Mouse (Mus musculus) CH12.LX (cell line): ENCODE data around the gene Pik3c2b. TPM values are rescaled to one million over a fixed set of nuclear protein-coding genes. Genes with fewer than 3 reads are reported as not detected.

Experiments
- DNase-seq: peaks from one replicate; pipeline ENCODE4 v3.0.0-alpha.2; 2013; ENCODE audit errors: extremely low read depth
- H3K27ac ChIP-seq: 2 replicates; pipeline ENCODE4 v1.5.1; 2012; ENCODE audit warnings: low read depth, mild to moderate bottlenecking, control low read depth, moderate library complexity; ENCODE audit not compliant: insufficient read depth
- H3K27me3 ChIP-seq: replicated peaks from 2 replicates; pipeline ENCODE3; 2012; ENCODE audit warnings: inconsistent platforms
- H3K36me3 ChIP-seq, 2 experiments: replicated peaks in 1 of 2; 2 replicates each; pipeline versions ENCODE3 to v1.6.1; 2012; ENCODE audit warnings: inconsistent platforms in 1 of 2, low read length in 1 of 2, mild to moderate bottlenecking in 1 of 2, mixed read lengths in 1 of 2, moderate library complexity in 1 of 2; ENCODE audit not compliant: control insufficient read depth in 1 of 2, insufficient read depth in 1 of 2
- H3K4me1 ChIP-seq, 2 experiments: 2 replicates each; pipeline ENCODE4 v1.6.1; 2012; ENCODE audit warnings: inconsistent platforms in 1 of 2, moderate library complexity in 1 of 2; ENCODE audit not compliant: insufficient read depth in 2 of 2, control insufficient read depth in 1 of 2
- H3K4me2 ChIP-seq: 2 replicates; pipeline ENCODE4 v1.6.1; 2012; ENCODE audit warnings: low read depth, mild to moderate bottlenecking, control low read depth; ENCODE audit not compliant: poor library complexity, insufficient read depth, severe bottlenecking
- H3K4me3 ChIP-seq, 3 experiments: fragments of 150-350 bp in 1 of 3; sonication (generic) in 1 of 3; replicated peaks in 1 of 3; 2 replicates each; pipeline versions ENCODE3 to v1.5.1; 2011 to 2012; ENCODE audit warnings: low read depth in 2 of 3, low read length in 2 of 3, mild to moderate bottlenecking in 2 of 3, moderate library complexity in 2 of 3, control low read depth in 1 of 3, improper control_type of control experiment in 1 of 3, inconsistent platforms in 1 of 3, mixed read lengths in 1 of 3; ENCODE audit not compliant: poor library complexity in 1 of 3
- H3K79me2 ChIP-seq: replicated peaks from 2 replicates; pipeline ENCODE4 v1.6.1; 2012; ENCODE audit warnings: mild to moderate bottlenecking, moderate library complexity; ENCODE audit not compliant: control insufficient read depth, poor library complexity, insufficient read depth, severe bottlenecking; ENCODE audit errors: extremely low read depth
- H3K9ac ChIP-seq: 2 replicates; pipeline ENCODE4 v1.6.1; 2012; ENCODE audit warnings: low read depth, mild to moderate bottlenecking, control low read depth, moderate library complexity; ENCODE audit not compliant: insufficient read depth
- H3K9me3 ChIP-seq: replicated peaks from 2 replicates; pipeline ENCODE3; 2012; ENCODE audit warnings: low read length, inconsistent platforms, mixed read lengths
- BHLHE40 ChIP-seq: IDR thresholded peaks from 2 replicates; pipeline ENCODE4 v1.6.1; 2011; ENCODE audit warnings: mild to moderate bottlenecking, low read depth, low read length, improper control_type of control experiment
- CHD1 ChIP-seq: IDR thresholded peaks from 2 replicates; pipeline ENCODE4 v1.6.1; 2012; ENCODE audit warnings: low read depth, low read length, improper control_type of control experiment, inconsistent platforms
- CHD2 ChIP-seq: IDR thresholded peaks from 2 replicates; pipeline ENCODE4 v1.6.1; 2011; ENCODE audit warnings: low read length, improper control_type of control experiment
- CTCF ChIP-seq, 2 experiments: IDR thresholded peaks in 1 of 2; conservative IDR thresholded peaks in 1 of 2; 2 replicates each; pipeline ENCODE4 v1.5.1; 2011 to 2012; ENCODE audit warnings: low read depth in 2 of 2, low read length in 2 of 2, improper control_type of control experiment in 1 of 2, inconsistent platforms in 1 of 2, mild to moderate bottlenecking in 1 of 2, moderate library complexity in 1 of 2
- E2F4 ChIP-seq: IDR thresholded peaks from 2 replicates; pipeline ENCODE4 v1.6.1; 2011; ENCODE audit warnings: low read depth, low read length, improper control_type of control experiment; ENCODE audit not compliant: insufficient replicate concordance
- ELF1 ChIP-seq: IDR thresholded peaks from 2 replicates; pipeline ENCODE4 v1.6.1; 2014; ENCODE audit warnings: low read depth, mild to moderate bottlenecking, inconsistent platforms, low read length, improper control_type of control experiment
- EP300 ChIP-seq: IDR thresholded peaks from 2 replicates; pipeline ENCODE4 v1.6.1; 2011; ENCODE audit warnings: low read length, improper control_type of control experiment
- ETS1 ChIP-seq: conservative IDR thresholded peaks from 2 replicates; pipeline ENCODE4 v1.6.1; 2012; ENCODE audit warnings: low read depth, mild to moderate bottlenecking, inconsistent platforms, low read length, improper control_type of control experiment, moderate library complexity
- JUND ChIP-seq: conservative IDR thresholded peaks from 2 replicates; pipeline ENCODE4 v1.6.1; 2011; ENCODE audit warnings: low read depth, low read length, improper control_type of control experiment
- MAFK ChIP-seq: IDR thresholded peaks from 2 replicates; pipeline ENCODE4 v1.6.1; 2011; ENCODE audit warnings: low read length, improper control_type of control experiment; ENCODE audit not compliant: insufficient replicate concordance
- MAX ChIP-seq: IDR thresholded peaks from 2 replicates; pipeline ENCODE4 v1.6.1; 2011; ENCODE audit warnings: low read length, improper control_type of control experiment
- MAZ ChIP-seq: IDR thresholded peaks from 2 replicates; pipeline ENCODE4 v1.6.1; 2012; ENCODE audit warnings: low read depth, mild to moderate bottlenecking, inconsistent platforms, low read length, improper control_type of control experiment, moderate library complexity
- MEF2A ChIP-seq: IDR thresholded peaks from 2 replicates; pipeline ENCODE4 v1.6.1; 2014; ENCODE audit warnings: low read depth, mild to moderate bottlenecking, inconsistent platforms, low read length, improper control_type of control experiment, borderline replicate concordance
- PAX5 ChIP-seq: IDR thresholded peaks from 2 replicates; pipeline ENCODE4 v1.6.1; 2012; ENCODE audit warnings: low read length, inconsistent platforms, mixed read lengths
- POLR2A ChIP-seq: IDR thresholded peaks from 2 replicates; pipeline ENCODE4 v1.6.1; 2011; ENCODE audit warnings: low read depth, mild to moderate bottlenecking, improper control_type of control experiment, low read length
- POLR2AphosphoS2 ChIP-seq: IDR thresholded peaks from 2 replicates; pipeline ENCODE4 v1.6.1; 2011; ENCODE audit warnings: low read depth, low read length, improper control_type of control experiment
- RCOR1 ChIP-seq: conservative IDR thresholded peaks from 2 replicates; pipeline ENCODE4 v1.6.1; 2012; ENCODE audit warnings: low read depth, mild to moderate bottlenecking, inconsistent platforms, low read length, improper control_type of control experiment
- TBP ChIP-seq: conservative IDR thresholded peaks from 2 replicates; pipeline ENCODE4 v1.6.1; 2011; ENCODE audit warnings: low read depth, low read length, improper control_type of control experiment
- UBTF ChIP-seq: IDR thresholded peaks from 2 replicates; pipeline ENCODE4 v1.6.1; 2012; ENCODE audit warnings: low read depth, mild to moderate bottlenecking, inconsistent platforms, low read length, improper control_type of control experiment, moderate library complexity
- USF1 ChIP-seq: IDR thresholded peaks from 2 replicates; pipeline ENCODE4 v1.6.1; 2014; ENCODE audit warnings: low read depth, mild to moderate bottlenecking, inconsistent platforms, low read length, improper control_type of control experiment
- USF2 ChIP-seq: conservative IDR thresholded peaks from 2 replicates; pipeline ENCODE4 v1.6.1; 2011; ENCODE audit warnings: low read depth, low read length, improper control_type of control experiment
- ZC3H11A ChIP-seq: IDR thresholded peaks from 2 replicates; pipeline ENCODE4 v1.6.1; 2012; ENCODE audit warnings: low read depth, mild to moderate bottlenecking, inconsistent platforms, low read length, improper control_type of control experiment
- ZKSCAN1 ChIP-seq: IDR thresholded peaks from 2 replicates; pipeline ENCODE4 v1.6.1; 2012; ENCODE audit warnings: low read depth, inconsistent platforms, low read length, improper control_type of control experiment, borderline replicate concordance
- ZMIZ1 ChIP-seq: IDR thresholded peaks from 2 replicates; pipeline ENCODE4 v1.6.1; 2012; ENCODE audit warnings: low read depth, mild to moderate bottlenecking, inconsistent platforms, low read length, improper control_type of control experiment
- ZNF384 ChIP-seq: IDR thresholded peaks from 2 replicates; pipeline ENCODE4 v1.6.1; 2012; ENCODE audit warnings: low read depth, low read length, improper control_type of control experiment, inconsistent platforms
- dilution Hi-C: fragments of 300-500 bp; cut with MboI; formaldehyde crosslinking; loops from 2 replicates; pipeline ENCODE4 v1.14.3; 2020; ENCODE audit warnings: low sequenced_read_pairs; ENCODE audit not compliant: extremely low pct_unique_long_range_greater_than_20kb, extremely low pct_ligation_motif_present
- in situ Hi-C: fragments of 300-500 bp; cut with MboI; formaldehyde crosslinking; loops from 3 replicates; pipeline ENCODE4 v1.14.3; 2019; ENCODE audit warnings: low sequenced_read_pairs, low pct_ligation_motif_present, low pct_unique_long_range_greater_than_20kb, mixed read lengths
- polyA plus RNA-seq: library from polyadenylated mRNA; unstranded; fragments of >175 nt; gene quantifications from 2 replicates; pipeline ENCODE4 v1.2.1, GENCODE M21; 2012; ENCODE audit warnings: low read depth; ENCODE audit not compliant: insufficient read length
- total RNA-seq, 2 experiments: library from RNA; depleted of rRNA; stranded (reverse); fragments of 300-350 nt in 1 of 2; fragments of >200 nt in 1 of 2; gene quantifications; 2 replicates each; pipeline ENCODE4 v1.2.3; 2012 to 2014

Gene Pik3c2b
- total and polyA plus RNA-seq, 3 experiments, result 8.7 to 16.5 (median 12.0) TPM

DNA sequence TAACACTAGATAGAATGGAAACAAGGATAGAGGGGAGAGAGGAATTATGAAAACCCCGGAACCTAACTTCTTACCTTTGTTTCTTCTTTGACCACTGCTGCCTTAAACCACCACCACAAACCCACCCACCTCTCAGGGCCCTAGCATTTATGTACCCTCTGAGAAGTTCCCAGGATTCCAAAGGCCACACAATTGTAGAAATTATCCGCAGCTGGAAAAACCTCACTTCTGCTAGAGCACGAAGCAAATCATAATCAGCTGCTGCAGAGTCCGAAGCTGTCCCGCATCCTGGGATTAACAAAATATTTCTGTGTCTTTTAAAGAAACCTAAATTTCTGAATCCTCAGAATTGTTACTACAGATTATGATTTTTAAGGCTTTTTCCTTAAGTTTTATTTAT, 15.0 kb upstream of the Pik3c2b start, which contains the start of gene Mdm4:
Mdm4 (minus strand) TSS at position 101 of the 400 bp plus-strand sequence.
- H3K79me2 ChIP-seq, result 0 out of 2 replicates have a peak, but pooled peaks cover 2% of the 10 kb centered on the region
- no peak within 1 kb of the TSS for H3K27ac ChIP-seq
- no peaks in the 10 kb centered on the region for H3K36me3 ChIP-seq
- dilution Hi-C loops (no loop called here), in situ Hi-C loops (loop anchor here (25.0 kb wide), 1 partner anchor 332 kb away; the partner anchor contains the start of genes Etnk2 and Ren1)
- TF ChIP-seq ELF1, result no peak
- no peak for TF ChIP-seq MEF2A
- TF ChIP-seq BHLHE40, result no peak
- no peak for TF ChIP-seq RCOR1
- TF ChIP-seq JUND, result no peak
- no peak for TF ChIP-seq ZC3H11A
- TF ChIP-seq MAX, result no peak
- no peak for TF ChIP-seq E2F4
- no peak for TF ChIP-seq MAFK
- no peak for TF ChIP-seq TBP
- TF ChIP-seq CHD1, result no peak
- TF ChIP-seq CTCF (conservative IDR thresholded peaks at IDR 0.05 in 1 of 2, IDR thresholded peaks at IDR 0.05 in 1 of 2; ENCODE audit: low read depth in 2 of 2, low read length in 2 of 2), result no peak
- TF ChIP-seq ZNF384, result no peak
- no peak for TF ChIP-seq CHD2
- no peak for TF ChIP-seq MAZ
- TF ChIP-seq USF2, result no peak
- TF ChIP-seq ZMIZ1, result no peak
- TF ChIP-seq POLR2A, result no peak
- TF ChIP-seq USF1, result no peak
- no peak for TF ChIP-seq UBTF
- H3K4me1 ChIP-seq, result peaks cover 0 to 33% of the 10 kb centered on the region in 2 experiments; a peak in 2 of 4 replicates
- DNase-seq, result no peak
- H3K4me3 ChIP-seq, result no peak within 1 kb of the TSS
- H3K27me3 ChIP-seq, result no peaks in the 10 kb centered on the region
- H3K4me2 ChIP-seq, result no peak within 1 kb of the TSS
- H3K9me3 ChIP-seq, result no peaks in the 10 kb centered on the region
- H3K9ac ChIP-seq, result no peak within 1 kb of the TSS

- Histone ChIP-seq H3K4me1 (peaks cover 0 to 19% of the 10 kb centered on the region in 2 experiments; a peak in 2 of 4 replicates), H3K9ac (no peak overlapping the region), H3K36me3 (peaks cover 2 to 4% of the 10 kb centered on the region in 2 experiments), H3K27me3 (no peaks in the 10 kb centered on the region), H3K9me3 (peaks cover 8% of the 10 kb centered on the region), H3K4me3 (no peak overlapping the region), H3K4me2 (no peak overlapping the region), H3K27ac (no peak overlapping the region), H3K79me2 (no peaks in the 10 kb centered on the region)
- no peak for DNase-seq
- dilution Hi-C loops (no loop called here), in situ Hi-C loops (loop anchor here (25.0 kb wide), 1 partner anchor 329 kb away; the partner anchor contains the start of genes Etnk2 and Ren1)
- TF ChIP-seq POLR2A (no peak), EP300 (no peak), RCOR1 (no peak), ETS1 (no peak), CHD1 (no peak), ELF1 (no peak), TBP (no peak), UBTF (no peak), POLR2AphosphoS2 (no peak), USF1 (no peak), ZC3H11A (no peak), PAX5 (no peak), ZKSCAN1 (no peak)
Measured at GRCm38 (mm10) chr1:133032981-133033315, 12.5 kb upstream of the Pik3c2b start.
